Mouse (Mus musculus) left cerebral cortex, adult 11 months (tissue): Measurements from ENCODE around the gene Nfkb2.

Experiments used
- DNase-seq: peaks from one replicate; pipeline ENCODE4 v3.0.0; 2022; ENCODE audit warnings: low spot score

Nfkb2 gene

GRCm38 (mm10) chr19:46344710-46345419, 40.7 kb downstream of the Nfkb2 start:
- no peak for DNase-seq

- DNase-seq = no peak
These were observed 43.0 kb downstream of the Nfkb2 start for GRCm38 (mm10) chr19:46347146-46347545.

- no peak for DNase-seq
These were observed 44.0 kb downstream of the Nfkb2 start for GRCm38 (mm10) chr19:46347936-46348668.

- DNase-seq = peak; percentile 88
These were observed 44.8 kb downstream of the Nfkb2 start for GRCm38 (mm10) chr19:46348761-46349458.

- no peak for DNase-seq
These were observed 45.4 kb downstream of the Nfkb2 start for GRCm38 (mm10) chr19:46349550-46349949.

- DNase-seq = no peak
These were observed 46.2 kb downstream of the Nfkb2 start, which contains the start of gene 2310034G01Rik for GRCm38 (mm10) chr19:46350168-46350932. 2310034G01Rik (minus strand) TSS chr19:46350302.

GRCm38 (mm10) chr19:46356701-46357138, 52.6 kb downstream of the Nfkb2 start:
- DNase-seq = peak; percentile 85

GRCm38 (mm10) chr19:46357344-46358280, 53.5 kb downstream of the Nfkb2 start:
- no peak for DNase-seq

- no peak for DNase-seq
These were observed 54.3 kb downstream of the Nfkb2 start for GRCm38 (mm10) chr19:46358381-46358780.
